Mouse (Mus musculus): Measurements from ENCODE around the gene Zfhx2.

DNA sequence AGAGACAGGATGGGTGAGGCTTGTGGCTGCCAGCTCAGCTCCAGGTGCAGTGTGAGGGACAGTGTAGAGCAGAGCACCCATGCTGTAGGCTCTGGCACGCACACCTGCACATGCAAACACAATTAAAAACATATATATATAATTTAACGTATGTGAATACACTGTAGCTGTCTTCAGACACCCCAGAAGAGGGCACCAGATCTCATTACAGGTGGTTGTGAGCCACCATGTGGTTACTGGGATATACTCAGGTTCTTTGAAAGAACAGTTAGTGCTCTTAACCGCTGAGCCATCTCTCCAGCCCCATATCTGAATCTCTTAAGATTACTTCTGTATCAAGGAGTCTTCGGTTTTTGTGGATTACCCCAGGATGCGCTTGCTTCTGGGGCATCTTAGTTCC, 66.6 kb downstream of the Zfhx2 start:
- TF ChIP-seq MAX (IDR thresholded peaks at IDR 0.05) (no peak), CTCF (IDR thresholded peaks at IDR 0.05; ENCODE audit: control insufficient read depth, insufficient read depth, insufficient read length) (no peak), USF1 (IDR thresholded peaks at IDR 0.05; ENCODE audit: low read depth) (no peak), CEBPB (IDR thresholded peaks at IDR 0.05; ENCODE audit: low read depth) (no peak), MYOD1 (IDR thresholded peaks at IDR 0.05; ENCODE audit: control insufficient read depth, insufficient read length, low read depth) (no peak), MYOG (IDR thresholded peaks at IDR 0.05; ENCODE audit: control insufficient read depth, extremely low read depth, insufficient read length) (no peak)
